In genomic region chr8:105543703-105544102, GRCm38 (mm10) we compare ENCODE assay signal across 14 mouse cellular contexts. TPM values are rescaled to one million over a fixed set of nuclear protein-coding genes. Genes with fewer than 3 reads are reported as not detected.
DNase-seq lines count a peak whose midpoint lies in the region; ATAC-seq and TF ChIP-seq lines count a peak whose summit lies in the region.
"Had no signal": no experiment of that assay in that cellular context is flagged by ENCODE, and none has a peak within 500 bp of the region (broad histone marks: within the 10 kb centered on the region; RNA-seq: fewer than 3 reads in every experiment).

No protein-coding gene starts in this region.

- no peak for ATAC-seq in kidney, embryonic 15.5 days (replicated peaks; ENCODE audit: low FRiP score)
- no peak for ATAC-seq in intestine, embryonic 16.5 days
- no peak for ATAC-seq in midbrain, embryonic 14.5 days (ENCODE audit: low FRiP score, low TSS enrichment)
- ATAC-seq: forebrain, embryonic 14.5 days had no signal

- H3K4me3 ChIP-seq in gastrocnemius, adult 2 months = no peak overlapping the region
- no peak overlapping the region for H3K4me3 ChIP-seq in kidney, embryonic 15.5 days (replicated peaks)
- H3K4me3 ChIP-seq in bone marrow, adult 2 months (replicated peaks; ENCODE audit: control insufficient read depth, low read depth, low read length) = no peak overlapping the region
- H3K4me3 ChIP-seq in intestine, embryonic 16.5 days (ENCODE audit: low read length) = no peak overlapping the region
- H3K4me3 ChIP-seq in midbrain, embryonic 14.5 days (replicated peaks; ENCODE audit: low read depth, low read length) = no peak overlapping the region
- H3K4me3 ChIP-seq: midbrain, embryonic 15.5 days; neural tube, embryonic 13.5 days had no signal

- TF ChIP-seq POLR2A in bone marrow, adult 2 months (IDR thresholded peaks at IDR 0.05; ENCODE audit: borderline replicate concordance, control insufficient read depth, low read depth, low read length) = no peak

- no peak for TF ChIP-seq CTCF in gastrocnemius, adult 2 months (IDR thresholded peaks at IDR 0.05)
- TF ChIP-seq CTCF in bone marrow, adult 2 months (IDR thresholded peaks at IDR 0.05; ENCODE audit: control insufficient read depth, insufficient read depth, low read length) = no peak

- peak overlapping the region; percentile 78 for H3K27ac ChIP-seq in gastrocnemius, adult 2 months
- H3K27ac ChIP-seq in kidney, embryonic 15.5 days = peak overlapping the region; percentile 89
- H3K27ac ChIP-seq in bone marrow, adult 2 months (ENCODE audit: control insufficient read depth, insufficient read depth, low read depth, low read length, poor library complexity) = peak overlapping the region; percentile 37; the same call in 1 of the 2 replicates
- H3K27ac ChIP-seq in intestine, embryonic 16.5 days (ENCODE audit: low read length) = peak overlapping the region; percentile 23
- no peak overlapping the region for H3K27ac ChIP-seq in midbrain, embryonic 14.5 days (replicated peaks; ENCODE audit: low read depth, low read length)
- H3K27ac ChIP-seq: midbrain, embryonic 15.5 days; neural tube, embryonic 13.5 days had no signal

- intact Hi-C loops in gastrocnemius, adult 2 months (cut with DNase I) = no loop called here
- intact Hi-C loops in gastrocnemius, postnatal 36 days (cut with DNase I) = no loop called here

- H3K4me2 ChIP-seq in kidney, embryonic 15.5 days = no peak overlapping the region
- H3K4me2 ChIP-seq in intestine, embryonic 16.5 days (ENCODE audit: low read depth, low read length) = no peak overlapping the region
- H3K4me2 ChIP-seq in midbrain, embryonic 14.5 days (ENCODE audit: low read length) = no peak overlapping the region
- H3K4me2 ChIP-seq: midbrain, embryonic 15.5 days; neural tube, embryonic 13.5 days had no signal

- 47% methylated on average over 1 of the region's 1 CpGs for WGBS in kidney, embryonic 15.5 days
- 10% methylated on average over 1 of the region's 1 CpGs for WGBS in bone marrow, adult 2 months
- 26% methylated on average over 1 of the region's 1 CpGs for WGBS in intestine, embryonic 16.5 days
- 70% methylated on average over 1 of the region's 1 CpGs for WGBS in midbrain, embryonic 14.5 days

- no peaks in the 10 kb centered on the region for H3K9me3 ChIP-seq in kidney, embryonic 15.5 days (replicated peaks)
- H3K9me3 ChIP-seq in intestine, embryonic 16.5 days (ENCODE audit: control insufficient read depth, low read length) = no peaks in the 10 kb centered on the region
- H3K9me3 ChIP-seq in midbrain, embryonic 14.5 days (ENCODE audit: control insufficient read depth, low read length) = no peaks in the 10 kb centered on the region
- H3K9me3 ChIP-seq: midbrain, embryonic 15.5 days; neural tube, embryonic 13.5 days had no signal

- H3K36me3 ChIP-seq in kidney, embryonic 15.5 days = peaks cover 14% of the 10 kb centered on the region; the same call in 1 of the 2 replicates
- 0 out of 2 replicates have a peak, but pooled peaks cover 3% of the 10 kb centered on the region for H3K36me3 ChIP-seq in intestine, embryonic 16.5 days (ENCODE audit: control insufficient read depth, insufficient read depth, low read length)
- H3K36me3 ChIP-seq in midbrain, embryonic 14.5 days (ENCODE audit: control insufficient read depth, insufficient read depth, low read length) = peaks cover 13% of the 10 kb centered on the region

- no peak for DNase-seq in gastrocnemius, adult 2 months
- DNase-seq in gastrocnemius, postnatal 36 days = no peak
- DNase-seq in kidney, adult 9 months = no peak
- DNase-seq in right cerebral cortex, postnatal 25 days = no peak
- no peak for DNase-seq in midbrain, embryonic 14.5 days
- DNase-seq: cerebellum, postnatal 25 days; thymus, postnatal 25 days had no signal

- peaks cover 38% of the 10 kb centered on the region for H3K4me1 ChIP-seq in kidney, embryonic 15.5 days
- peaks cover 7% of the 10 kb centered on the region for H3K4me1 ChIP-seq in bone marrow, adult 2 months (ENCODE audit: control insufficient read depth, insufficient read depth, low read length)
- H3K4me1 ChIP-seq in intestine, embryonic 16.5 days (ENCODE audit: control insufficient read depth, insufficient read depth, low read length) = peaks cover 8% of the 10 kb centered on the region; the same call in 1 of the 2 replicates
- no peaks in the 10 kb centered on the region for H3K4me1 ChIP-seq in midbrain, embryonic 14.5 days (ENCODE audit: control insufficient read depth, insufficient read depth, low read length)

- no peak overlapping the region for H3K9ac ChIP-seq in kidney, embryonic 15.5 days
- no peak overlapping the region for H3K9ac ChIP-seq in intestine, embryonic 16.5 days (ENCODE audit: low read depth, low read length)
- H3K9ac ChIP-seq in midbrain, embryonic 14.5 days (replicated peaks; ENCODE audit: low read length) = no peak overlapping the region
- H3K9ac ChIP-seq: midbrain, embryonic 15.5 days; neural tube, embryonic 13.5 days had no signal

- H3K27me3 ChIP-seq in kidney, embryonic 15.5 days = no peaks in the 10 kb centered on the region
- no peaks in the 10 kb centered on the region for H3K27me3 ChIP-seq in intestine, embryonic 16.5 days (replicated peaks; ENCODE audit: control insufficient read depth, insufficient read depth, low read length)
- no peaks in the 10 kb centered on the region for H3K27me3 ChIP-seq in midbrain, embryonic 14.5 days (ENCODE audit: control insufficient read depth, insufficient read depth, low read length)
- H3K27me3 ChIP-seq: midbrain, embryonic 15.5 days; neural tube, embryonic 13.5 days had no signal

RNA-seq across cellular contexts. Expression of gene Atp6v0d1, which starts 22.1 kb away (rescaled TPM):
- 10 to 100 TPM; 40.3 to 41.6 TPM for total RNA-seq in gastrocnemius, adult 2 months (2021)
- 10 to 100 TPM; 37.3 to 40.9 TPM for total RNA-seq in gastrocnemius, postnatal 36 days (2021)
- 85.8 and 88.3 TPM in 2 replicates for polyA plus RNA-seq in kidney, embryonic 15.5 days (2015; fragmentation: Nextera tagmentation; extraction: Ambion mirVana)
- 37.5 and 58.3 TPM in 2 replicates for polyA plus RNA-seq in bone marrow, adult 2 months (2011; ENCODE audit: insufficient read depth, insufficient read length, low replicate concordance, missing spikeins)
- 115 and 125 TPM in 2 replicates for polyA plus RNA-seq in intestine, embryonic 16.5 days (2015; fragmentation: Nextera tagmentation; extraction: Ambion mirVana)
- polyA plus RNA-seq in midbrain, embryonic 14.5 days (2014; fragmentation: Nextera tagmentation; extraction: Ambion mirVana) = 227 and 250 TPM in 2 replicates

RNA-seq across cellular contexts. Expression of gene Hsd11b2, which starts 25.1 kb away (rescaled TPM):
- total RNA-seq in gastrocnemius, adult 2 months (2021) = not detected
- under 1 TPM in 1 of 2 experiments, not detected in 1; 0.22 TPM for total RNA-seq in gastrocnemius, postnatal 36 days (2021)
- 30.0 and 35.6 TPM in 2 replicates for polyA plus RNA-seq in kidney, embryonic 15.5 days (2015; fragmentation: Nextera tagmentation; extraction: Ambion mirVana)
- polyA plus RNA-seq in bone marrow, adult 2 months (2011; ENCODE audit: insufficient read depth, insufficient read length, low replicate concordance, missing spikeins) = 0.82 TPM in 1 of 2 replicates, not detected in the other
- polyA plus RNA-seq in intestine, embryonic 16.5 days (2015; fragmentation: Nextera tagmentation; extraction: Ambion mirVana) = 1.9 and 2.3 TPM in 2 replicates
- 5.9 and 9.7 TPM in 2 replicates for polyA plus RNA-seq in midbrain, embryonic 14.5 days (2014; fragmentation: Nextera tagmentation; extraction: Ambion mirVana)
- total RNA-seq: left cerebral cortex, postnatal 10 days had no signal

RNA-seq across cellular contexts. Expression of gene Zdhhc1, which starts 47.0 kb away (rescaled TPM):
- total RNA-seq in gastrocnemius, adult 2 months (2021) = 10 to 100 TPM in 1 of 2 experiments, 1 to 10 TPM in 1; 9.6 to 11.2 TPM
- total RNA-seq in gastrocnemius, postnatal 36 days (2021) = 1 to 10 TPM; 8.1 to 8.3 TPM
- 39.2 and 43.7 TPM in 2 replicates for polyA plus RNA-seq in kidney, embryonic 15.5 days (2015; fragmentation: Nextera tagmentation; extraction: Ambion mirVana)
- 7.3 and 10.1 TPM in 2 replicates for polyA plus RNA-seq in bone marrow, adult 2 months (2011; ENCODE audit: insufficient read depth, insufficient read length, low replicate concordance, missing spikeins)
- 17.5 and 18.5 TPM in 2 replicates for polyA plus RNA-seq in intestine, embryonic 16.5 days (2015; fragmentation: Nextera tagmentation; extraction: Ambion mirVana)
- polyA plus RNA-seq in midbrain, embryonic 14.5 days (2014; fragmentation: Nextera tagmentation; extraction: Ambion mirVana) = 25.2 and 26.4 TPM in 2 replicates
